Mouse (Mus musculus): ENCODE measurements around the gene C1qtnf5. TPM values are rescaled to one million over a fixed set of nuclear protein-coding genes. Genes with fewer than 3 reads are reported as not detected.

C1qtnf5 gene
- polyA plus RNA-seq, 1 experiment, result 29.0 TPM

GRCm38 (mm10) chr9:44084659-44085229 lies 22.3 kb upstream of the C1qtnf5 start:
- under 1% methylated on average over 62 of the region's 62 CpGs for WGBS
- DNase-seq, result peak; percentile 96
- Histone ChIP-seq H3K4me1 (ENCODE audit: control insufficient read depth, insufficient read depth, low read length) (peaks cover 12% of the 10 kb centered on the region), H3K4me3 (replicated peaks; ENCODE audit: extremely low read depth, low read depth, low read length) (peak overlapping the region; percentile 59)
- TF ChIP-seq CTCF (IDR thresholded peaks at IDR 0.05; ENCODE audit: insufficient read depth, low read length) (no peak), POLR2A (IDR thresholded peaks at IDR 0.05; ENCODE audit: borderline replicate concordance, extremely low read depth, low read depth, low read length) (peak; percentile 77)

- WGBS, result 9% methylated on average over 10 of the region's 10 CpGs
- Histone ChIP-seq H3K4me1 (ENCODE audit: control insufficient read depth, insufficient read depth, low read length) (peaks cover 12% of the 10 kb centered on the region), H3K4me3 (replicated peaks; ENCODE audit: extremely low read depth, low read depth, low read length) (peak overlapping the region; percentile 59)
- no peak for DNase-seq
- TF ChIP-seq CTCF (IDR thresholded peaks at IDR 0.05; ENCODE audit: insufficient read depth, low read length) (no peak), POLR2A (IDR thresholded peaks at IDR 0.05; ENCODE audit: borderline replicate concordance, extremely low read depth, low read depth, low read length) (no peak)
Observed at GRCm38 (mm10) chr9:44085276-44085675, 21.8 kb upstream of the C1qtnf5 start.

GRCm38 (mm10) chr9:44085741-44086665 lies 21.0 kb upstream of the C1qtnf5 start:
- DNase-seq, result no peak
- Histone ChIP-seq H3K4me1 (ENCODE audit: control insufficient read depth, insufficient read depth, low read length) (peaks cover 12% of the 10 kb centered on the region), H3K4me3 (replicated peaks; ENCODE audit: extremely low read depth, low read depth, low read length) (peak overlapping the region; percentile 46)
- TF ChIP-seq CTCF (IDR thresholded peaks at IDR 0.05; ENCODE audit: insufficient read depth, low read length) (no peak), POLR2A (IDR thresholded peaks at IDR 0.05; ENCODE audit: borderline replicate concordance, extremely low read depth, low read depth, low read length) (peak; percentile 14; the same call in 1 of the 2 replicates)
- 60% methylated on average over 15 of the region's 15 CpGs for WGBS

GRCm38 (mm10) chr9:44086960-44087359 lies 20.1 kb upstream of the C1qtnf5 start:
- Histone ChIP-seq H3K4me1 (ENCODE audit: control insufficient read depth, insufficient read depth, low read length) (peaks cover 12% of the 10 kb centered on the region), H3K4me3 (replicated peaks; ENCODE audit: extremely low read depth, low read depth, low read length) (no peak overlapping the region)
- WGBS, result 68% methylated on average over 10 of the region's 10 CpGs
- DNase-seq, result no peak
- TF ChIP-seq CTCF (IDR thresholded peaks at IDR 0.05; ENCODE audit: insufficient read depth, low read length), result no peak
- TF ChIP-seq POLR2A (IDR thresholded peaks at IDR 0.05; ENCODE audit: borderline replicate concordance, extremely low read depth, low read depth, low read length), result no peak

- no peak for DNase-seq
- 32% methylated on average over 15 of the region's 15 CpGs for WGBS
- H3K4me1 ChIP-seq (ENCODE audit: control insufficient read depth, insufficient read depth, low read length), result peaks cover 12% of the 10 kb centered on the region
- TF ChIP-seq CTCF (IDR thresholded peaks at IDR 0.05; ENCODE audit: insufficient read depth, low read length), result no peak
- TF ChIP-seq POLR2A (IDR thresholded peaks at IDR 0.05; ENCODE audit: borderline replicate concordance, extremely low read depth, low read depth, low read length), result no peak
- H3K4me3 ChIP-seq (replicated peaks; ENCODE audit: extremely low read depth, low read depth, low read length), result no peak overlapping the region
Observed at GRCm38 (mm10) chr9:44087761-44088455, 19.1 kb upstream of the C1qtnf5 start.

- WGBS, result 32% methylated on average over 12 of the region's 12 CpGs
Observed at GRCm38 (mm10) chr9:44088877-44089608, 18.0 kb upstream of the C1qtnf5 start.

GRCm38 (mm10) chr9:44093612-44094503 lies 13.2 kb upstream of the C1qtnf5 start:
- peak; percentile 67 for TF ChIP-seq CTCF (IDR thresholded peaks at IDR 0.05; ENCODE audit: insufficient read depth, low read length)
- no peak for TF ChIP-seq POLR2A (IDR thresholded peaks at IDR 0.05; ENCODE audit: borderline replicate concordance, extremely low read depth, low read depth, low read length)
- peak; percentile 79 for DNase-seq
- 45% methylated on average over 24 of the region's 24 CpGs for WGBS
- Histone ChIP-seq H3K4me1 (ENCODE audit: control insufficient read depth, insufficient read depth, low read length) (peaks cover 4% of the 10 kb centered on the region; the same call in 1 of the 2 replicates), H3K4me3 (replicated peaks; ENCODE audit: extremely low read depth, low read depth, low read length) (no peak overlapping the region)

More at GRCm38 (mm10) chr9:44088877-44089608, 18.0 kb upstream of the C1qtnf5 start:
- Histone ChIP-seq H3K4me3 (replicated peaks; ENCODE audit: extremely low read depth, low read depth, low read length) (no peak overlapping the region), H3K4me1 (ENCODE audit: control insufficient read depth, insufficient read depth, low read length) (peaks cover 12% of the 10 kb centered on the region)
- DNase-seq, result no peak
- TF ChIP-seq POLR2A (IDR thresholded peaks at IDR 0.05; ENCODE audit: borderline replicate concordance, extremely low read depth, low read depth, low read length) (no peak), CTCF (IDR thresholded peaks at IDR 0.05; ENCODE audit: insufficient read depth, low read length) (no peak)

GRCm38 (mm10) chr9:44094737-44095136 lies 12.3 kb upstream of the C1qtnf5 start:
- peaks cover 4% of the 10 kb centered on the region; the same call in 1 of the 2 replicates for H3K4me1 ChIP-seq (ENCODE audit: control insufficient read depth, insufficient read depth, low read length)
- 80% methylated on average over 3 of the region's 3 CpGs for WGBS
- H3K4me3 ChIP-seq (replicated peaks; ENCODE audit: extremely low read depth, low read depth, low read length), result no peak overlapping the region
- no peak for TF ChIP-seq CTCF (IDR thresholded peaks at IDR 0.05; ENCODE audit: insufficient read depth, low read length)
- no peak for TF ChIP-seq POLR2A (IDR thresholded peaks at IDR 0.05; ENCODE audit: borderline replicate concordance, extremely low read depth, low read depth, low read length)
- DNase-seq, result no peak
